In the genomic region with DNA sequence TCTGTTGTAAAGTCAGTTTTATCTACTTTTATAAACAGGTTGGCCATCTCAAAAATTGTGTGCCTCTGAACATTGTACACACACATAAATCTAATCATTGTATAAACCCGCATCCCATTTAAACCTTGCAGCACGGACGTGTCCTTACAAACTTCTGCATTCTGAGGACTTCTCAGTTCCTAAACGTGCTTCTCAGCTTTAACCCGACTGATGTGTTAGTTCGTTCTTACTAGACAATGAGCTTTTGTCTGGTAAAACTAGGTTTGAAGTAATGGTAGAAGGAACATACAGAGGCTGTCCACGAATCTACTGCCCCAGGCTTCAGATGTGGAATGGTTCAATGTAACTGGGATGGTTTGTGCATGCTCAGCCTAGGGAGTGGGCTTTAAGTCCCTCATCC, we compare ENCODE assay signal across 15 mouse cellular contexts.
"Had no signal": no experiment of that assay in that cellular context is flagged by ENCODE, and none has a peak within 500 bp of the region (broad histone marks: within the 10 kb centered on the region; RNA-seq: fewer than 3 reads in every experiment).

No protein-coding gene starts in this region.

- H3K4me3 ChIP-seq: limb, embryonic 12.5 days; limb, embryonic 15.5 days; liver, embryonic 15.5 days had no signal

- H3K27me3 ChIP-seq: limb, embryonic 12.5 days; limb, embryonic 15.5 days; liver, embryonic 15.5 days had no signal

- H3K36me3 ChIP-seq: limb, embryonic 12.5 days; limb, embryonic 15.5 days; liver, embryonic 15.5 days had no signal

- H3K27ac ChIP-seq: limb, embryonic 12.5 days; liver, embryonic 15.5 days; macrophage; stomach, postnatal 0 days had no signal

- DNase-seq: kidney, adult 2 months; kidney, postnatal 10 days; kidney, postnatal 36 days; left cerebral cortex, postnatal 4 days; lung, adult 2 months; lung, postnatal 14 days; midbrain, embryonic 14.5 days; right cerebral cortex, postnatal 14 days; thymus, adult 2 months had no signal

- ATAC-seq: intestine, embryonic 16.5 days had no signal

- H3K4me1 ChIP-seq: liver, embryonic 15.5 days had no signal
